Mouse (Mus musculus) heart, adult 2 months (tissue): ENCODE results near the gene Zcchc14. TPM values are rescaled to one million over a fixed set of nuclear protein-coding genes. Genes with fewer than 3 reads are reported as not detected.

Experiments used
- DNase-seq, 2 experiments: peaks; one replicate each; pipeline ENCODE4 v3.0.0; 2021
- H3K27ac ChIP-seq: fragments of 200-600 bp; 2 replicates; pipeline ENCODE4 v1.8.1; 2022
- H3K27me3 ChIP-seq: fragments of 200-500 bp; 2 replicates; pipeline ENCODE4 v1.6.1; 2012; ENCODE audit warnings: mild to moderate bottlenecking, low read length, inconsistent platforms, mixed read lengths; ENCODE audit not compliant: control insufficient read depth, insufficient read depth
- H3K36me3 ChIP-seq: fragments of 200-500 bp; 2 replicates; pipeline ENCODE4 v1.6.1; 2012; ENCODE audit warnings: low read length, inconsistent platforms; ENCODE audit not compliant: control insufficient read depth, insufficient read depth
- H3K4me1 ChIP-seq: fragments of 200-500 bp; 2 replicates; pipeline ENCODE4 v1.6.1; 2011; ENCODE audit warnings: low read length; ENCODE audit not compliant: control insufficient read depth, insufficient read depth
- H3K4me3 ChIP-seq: fragments of 200-600 bp; 2 replicates; pipeline ENCODE4 v1.8.1; 2022
- H3K79me2 ChIP-seq: fragments of 200-500 bp; replicated peaks from 2 replicates; pipeline ENCODE4 v1.6.1; 2012; ENCODE audit warnings: mild to moderate bottlenecking, inconsistent platforms, low read length, moderate library complexity, mixed read lengths; ENCODE audit not compliant: control insufficient read depth, insufficient read depth
- H3K9ac ChIP-seq: fragments of 200-500 bp; 2 replicates; pipeline ENCODE4 v1.6.1; 2012; ENCODE audit warnings: low read depth, mild to moderate bottlenecking, control low read depth, inconsistent platforms, low read length, mixed read lengths
- CTCF ChIP-seq: fragments of 200-600 bp; IDR thresholded peaks from 2 replicates; pipeline ENCODE4 v1.8.1; 2022; ENCODE audit warnings: antibody characterized with exemption, mild to moderate bottlenecking, moderate library complexity
- EP300 ChIP-seq: fragments of 200-500 bp; IDR thresholded peaks from 2 replicates; pipeline ENCODE4 v1.6.1; 2011; ENCODE audit warnings: low read depth, low read length, control low read depth; ENCODE audit not compliant: insufficient read depth
- POLR2A ChIP-seq: fragments of 200-500 bp; IDR thresholded peaks from 2 replicates; pipeline ENCODE4 v1.6.1; 2011; ENCODE audit warnings: mild to moderate bottlenecking, low read depth, low read length, control low read depth; ENCODE audit not compliant: insufficient read depth
- WGBS: fragments of 180-500 bp; shearing (Covaris S2); methylation state at CpG from one replicate; pipeline ENCODE4 v1.1.7; 2018; 5-methylcytosine and 5-hydroxymethylcytosine counted together
- intact Hi-C: fragments of 180-260 bp; cut with DNase I; formaldehyde crosslinking; loops from one replicate; pipeline ENCODE4 v1.15.1; 2025
- polyA plus RNA-seq: library from polyadenylated mRNA; depleted of rRNA; stranded (reverse); fragments of >200 nt; gene quantifications from 2 replicates; pipeline ENCODE4 v1.2.3, GENCODE M21; 2012; rRNA removed
- total RNA-seq, 2 experiments: library from RNA; stranded (reverse); gene quantifications; 2 replicates each; pipeline ENCODE4 v1.2.3; 2021

Gene Zcchc14
- total and polyA plus RNA-seq, 3 experiments, result 17.6 to 30.0 (median 28.5) TPM

DNA sequence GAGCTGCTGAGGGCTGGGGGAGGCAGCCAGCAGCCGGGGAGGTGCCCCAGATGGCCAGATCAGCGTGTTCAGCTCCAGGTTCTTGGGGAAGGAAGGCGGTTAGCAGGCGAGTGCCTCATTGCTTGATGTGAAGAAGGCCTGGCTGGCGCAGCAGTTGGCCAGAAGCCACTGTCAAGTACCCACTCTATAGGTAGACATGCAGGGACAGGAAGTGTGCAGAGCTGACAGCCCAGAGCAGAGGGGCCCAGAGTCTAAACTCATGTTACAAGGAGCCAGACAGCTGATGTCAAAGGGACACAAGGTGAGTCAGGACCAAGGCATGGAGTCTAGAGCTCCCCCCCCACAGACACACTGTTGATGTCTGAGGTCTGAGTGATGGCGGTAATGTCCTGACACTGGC is 102.6 kb downstream of the Zcchc14 start:
- no peak for TF ChIP-seq POLR2A
- no peak for TF ChIP-seq EP300
- no peak for TF ChIP-seq CTCF
- Histone ChIP-seq H3K4me1 (no peaks in the 10 kb centered on the region; the same call in none of the 2 replicates), H3K36me3 (no peaks in the 10 kb centered on the region), H3K9ac (no peak overlapping the region), H3K27ac (no peak overlapping the region), H3K79me2 (no peaks in the 10 kb centered on the region), H3K4me3 (no peak overlapping the region), H3K27me3 (no peaks in the 10 kb centered on the region)
- WGBS, result 82% methylated on average over 6 of the region's 6 CpGs
- DNase-seq, result no peak
- intact Hi-C loops, result no loop called here

Other genes starting within 250 kb of the Zcchc14 start
- gene 1700018B08Rik, start 108.6 kb downstream of the Zcchc14 start, total RNA-seq, result not detected
- gene 1700018B08Rik, start 108.6 kb downstream of the Zcchc14 start, polyA plus RNA-seq, result 0.41 TPM in 1 of 2 replicates, not detected in the other
- 100 to 1,000 TPM in 1 of 2 experiments, 10 to 100 TPM in 1; 96.7 to 124 TPM for gene Fbxo31, start 74.1 kb downstream of the Zcchc14 start, total RNA-seq
- 74.4 and 106 TPM in 2 replicates for gene Fbxo31, start 74.1 kb downstream of the Zcchc14 start, polyA plus RNA-seq
- gene Map1lc3b, start 62.5 kb downstream of the Zcchc14 start, total RNA-seq, result 100 to 1,000 TPM; 235 to 277 TPM
- 129 and 131 TPM in 2 replicates for gene Map1lc3b, start 62.5 kb downstream of the Zcchc14 start, polyA plus RNA-seq
- under 1 TPM in 1 of 2 experiments, not detected in 1; 0.11 TPM for gene Jph3, start 76.7 kb upstream of the Zcchc14 start, total RNA-seq
- 0.09 and 0.10 TPM in 2 replicates for gene Jph3, start 76.7 kb upstream of the Zcchc14 start, polyA plus RNA-seq
- gene Klhdc4, start 176.7 kb upstream of the Zcchc14 start, total RNA-seq, result 10 to 100 TPM; 11.2 to 12.6 TPM
- gene Klhdc4, start 176.7 kb upstream of the Zcchc14 start, polyA plus RNA-seq, result 9.6 and 11.0 TPM in 2 replicates